Mouse (Mus musculus) forebrain, postnatal 0 days (tissue): ENCODE results near the gene Rsad1. TPM values are rescaled to one million over a fixed set of nuclear protein-coding genes. Genes with fewer than 3 reads are reported as not detected.

ENCODE experiments used
- ATAC-seq: fragments of 200-750 bp; cut with Nextera tagmentation; 2 replicates; pipeline ENCODE4 v1.8.0; 2017; ENCODE audit warnings: mild to moderate bottlenecking, moderate library complexity
- DNase-seq: peaks from one replicate; pipeline ENCODE4 v3.0.0-alpha.2; 2015
- H3K27ac ChIP-seq: fragments of 300-500 bp; sonication (generic); 2 replicates; pipeline ENCODE4 v1.5.1; 2014; ENCODE audit warnings: low read depth, mild to moderate bottlenecking, antibody characterized with exemption, low read length, moderate library complexity, mixed read lengths
- H3K27me3 ChIP-seq: fragments of 300-500 bp; sonication (generic); 2 replicates; pipeline ENCODE4 v1.6.1; 2014; ENCODE audit warnings: mild to moderate bottlenecking, low read length, mixed read lengths; ENCODE audit not compliant: insufficient read depth
- H3K36me3 ChIP-seq: fragments of 300-500 bp; sonication (generic); 2 replicates; pipeline ENCODE4 v1.6.1; 2014; ENCODE audit warnings: mild to moderate bottlenecking, moderate library complexity; ENCODE audit not compliant: insufficient read depth
- H3K4me1 ChIP-seq: fragments of 300-500 bp; sonication (generic); 2 replicates; pipeline ENCODE4 v1.6.1; 2014; ENCODE audit warnings: antibody characterized with exemption; ENCODE audit not compliant: insufficient read depth
- H3K4me2 ChIP-seq: fragments of 300-500 bp; sonication (generic); 2 replicates; pipeline ENCODE4 v1.6.1; 2014; ENCODE audit warnings: low read depth, mild to moderate bottlenecking, moderate library complexity
- H3K4me3 ChIP-seq: fragments of 300-500 bp; sonication (generic); 2 replicates; pipeline ENCODE4 v1.5.1; 2014; ENCODE audit warnings: low read depth, low read length, mixed read lengths
- H3K9ac ChIP-seq: fragments of 300-500 bp; sonication (generic); 2 replicates; pipeline ENCODE4 v1.6.1; 2014; ENCODE audit warnings: mild to moderate bottlenecking
- H3K9me3 ChIP-seq: fragments of 300-500 bp; sonication (generic); 2 replicates; pipeline ENCODE4 v1.6.1; 2016; ENCODE audit warnings: low read length
- CTCF ChIP-seq: sonication (generic); IDR thresholded peaks from 2 replicates; pipeline ENCODE4 v1.5.1; 2016; ENCODE audit warnings: antibody characterized with exemption, control low read depth, low read depth
- WGBS: fragments of 180-500 bp; shearing (Covaris S2); extraction: QIAGEN DNeasy Blood & Tissue Kit; methylation state at CpG from one replicate; pipeline ENCODE4 v1.1.7; 2014; 5-methylcytosine and 5-hydroxymethylcytosine counted together
- polyA plus RNA-seq: library from polyadenylated mRNA; unstranded; fragments of >200 nt; fragmentation: Nextera tagmentation; extraction: Ambion mirVana; gene quantifications from 2 replicates; pipeline ENCODE4 v1.2.1, GENCODE M21; 2015
- total RNA-seq: library from RNA; depleted of rRNA; stranded (reverse); fragments of >200 nt; gene quantifications from 2 replicates; pipeline ENCODE4 v1.2.3, GENCODE M21; 2014; rRNA removed

The Rsad1 gene
- total RNA-seq (12.2 and 12.6 TPM in 2 replicates), polyA plus RNA-seq (7.7 and 8.8 TPM in 2 replicates)

GRCm38 (mm10) chr11:94548888-94549690, at the start of gene Rsad1:
TSS of gene Rsad1 (minus strand) at chr11:94549255.
- peak; percentile 98 for TF ChIP-seq CTCF
- H3K4me3 ChIP-seq = peak within 1 kb of the TSS; percentile 51
- DNase-seq = peak; percentile 96
- H3K27me3 ChIP-seq = no peaks in the 10 kb centered on the region
- H3K4me1 ChIP-seq = peaks cover 8% of the 10 kb centered on the region
- WGBS = 3% methylated on average over 49 of the region's 49 CpGs
- peak within 1 kb of the TSS; percentile 94 for H3K4me2 ChIP-seq
- ATAC-seq = peak; percentile 92
- no peaks in the 10 kb centered on the region for H3K9me3 ChIP-seq
- H3K36me3 ChIP-seq = no peaks in the 10 kb centered on the region
- peak within 1 kb of the TSS; percentile 85 for H3K27ac ChIP-seq
- H3K9ac ChIP-seq = peak within 1 kb of the TSS; percentile 64

GRCm38 (mm10) chr11:94598437-94599120, 49.5 kb upstream of the Rsad1 start:
- no peak for ATAC-seq
- Histone ChIP-seq H3K9me3 (no peaks in the 10 kb centered on the region), H3K9ac (no peak overlapping the region), H3K4me1 (no peaks in the 10 kb centered on the region), H3K27me3 (no peaks in the 10 kb centered on the region), H3K4me3 (no peak overlapping the region), H3K36me3 (no peaks in the 10 kb centered on the region), H3K4me2 (no peak overlapping the region), H3K27ac (no peak overlapping the region)
- WGBS = 74% methylated on average over 6 of the region's 6 CpGs
- peak; percentile 13; the same call in 1 of the 2 replicates for TF ChIP-seq CTCF
- DNase-seq = no peak

GRCm38 (mm10) chr11:94597319-94597718, 48.3 kb upstream of the Rsad1 start:
- no peaks in the 10 kb centered on the region for H3K27me3 ChIP-seq
- H3K4me1 ChIP-seq = no peaks in the 10 kb centered on the region
- H3K9me3 ChIP-seq = no peaks in the 10 kb centered on the region
- DNase-seq (no peak), ATAC-seq (no peak)
- WGBS = 58% methylated on average over 4 of the region's 4 CpGs
- no peak overlapping the region for H3K4me3 ChIP-seq
- H3K9ac ChIP-seq = no peak overlapping the region
- no peaks in the 10 kb centered on the region for H3K36me3 ChIP-seq
- TF ChIP-seq CTCF = no peak
- no peak overlapping the region for H3K4me2 ChIP-seq
- no peak overlapping the region for H3K27ac ChIP-seq

- TF ChIP-seq CTCF = no peak
- Histone ChIP-seq H3K4me1 (no peaks in the 10 kb centered on the region), H3K9me3 (no peaks in the 10 kb centered on the region), H3K27me3 (no peaks in the 10 kb centered on the region), H3K9ac (no peak overlapping the region), H3K4me2 (no peak overlapping the region), H3K27ac (no peak overlapping the region), H3K36me3 (no peaks in the 10 kb centered on the region), H3K4me3 (no peak overlapping the region)
- WGBS = 65% methylated on average over 7 of the region's 7 CpGs
- DNase-seq (no peak), ATAC-seq (no peak)
Measured at GRCm38 (mm10) chr11:94596311-94596852, 47.3 kb upstream of the Rsad1 start.

- Histone ChIP-seq H3K27ac (no peak overlapping the region), H3K9me3 (no peaks in the 10 kb centered on the region), H3K9ac (no peak overlapping the region), H3K36me3 (no peaks in the 10 kb centered on the region), H3K4me3 (no peak overlapping the region), H3K4me1 (no peaks in the 10 kb centered on the region), H3K4me2 (no peak overlapping the region), H3K27me3 (no peaks in the 10 kb centered on the region)
- WGBS = 85% methylated on average over 6 of the region's 6 CpGs
- DNase-seq (no peak), ATAC-seq (no peak)
- no peak for TF ChIP-seq CTCF
Measured at GRCm38 (mm10) chr11:94587511-94587910, 38.5 kb upstream of the Rsad1 start.

GRCm38 (mm10) chr11:94585091-94585490, 36.0 kb upstream of the Rsad1 start:
- ATAC-seq (no peak), DNase-seq (no peak)
- H3K4me3 ChIP-seq = no peak overlapping the region
- H3K36me3 ChIP-seq = no peaks in the 10 kb centered on the region
- no peaks in the 10 kb centered on the region for H3K27me3 ChIP-seq
- H3K27ac ChIP-seq = no peak overlapping the region
- H3K4me2 ChIP-seq = no peak overlapping the region
- no peak overlapping the region for H3K9ac ChIP-seq
- no peaks in the 10 kb centered on the region for H3K9me3 ChIP-seq
- H3K4me1 ChIP-seq = no peaks in the 10 kb centered on the region
- 97% methylated on average over 9 of the region's 9 CpGs for WGBS
- TF ChIP-seq CTCF = no peak
